Mouse (Mus musculus) heart, postnatal 0 days (tissue): Measurements from ENCODE around the gene Ikzf4. TPM values are rescaled to one million over a fixed set of nuclear protein-coding genes. Genes with fewer than 3 reads are reported as not detected.

Experiments
- ATAC-seq: fragments of 200-750 bp; cut with Nextera tagmentation; 2 replicates; pipeline ENCODE4 v1.8.0; 2017; ENCODE audit warnings: low read depth, moderate number of reproducible peaks, moderate library complexity; ENCODE audit not compliant: insufficient read depth
- DNase-seq: peaks from one replicate; pipeline ENCODE4 v3.0.0-alpha.2; 2016; ENCODE audit warnings: low spot score
- H3K27ac ChIP-seq: fragments of 300-500 bp; sonication (generic); 2 replicates; pipeline ENCODE4 v1.5.1; 2014; ENCODE audit warnings: low read depth, mild to moderate bottlenecking
- H3K27me3 ChIP-seq: fragments of 300-500 bp; sonication (generic); 2 replicates; pipeline ENCODE4 v1.6.1; 2014; ENCODE audit warnings: low read length, mixed read lengths; ENCODE audit not compliant: control insufficient read depth, insufficient read depth
- H3K36me3 ChIP-seq: fragments of 300-500 bp; sonication (generic); replicated peaks from 2 replicates; pipeline ENCODE4 v1.6.1; 2014; ENCODE audit warnings: low read length, mixed read lengths; ENCODE audit not compliant: control insufficient read depth, insufficient read depth
- H3K4me1 ChIP-seq: fragments of 300-500 bp; sonication (generic); 2 replicates; pipeline ENCODE4 v1.6.1; 2014; ENCODE audit warnings: antibody characterized with exemption; ENCODE audit not compliant: control insufficient read depth, insufficient read depth
- H3K4me2 ChIP-seq: fragments of 300-500 bp; sonication (generic); 2 replicates; pipeline ENCODE4 v1.6.1; 2014; ENCODE audit warnings: low read depth, mild to moderate bottlenecking, low read length, moderate library complexity
- H3K4me3 ChIP-seq: fragments of 300-500 bp; sonication (generic); 2 replicates; pipeline ENCODE4 v1.5.1; 2014; ENCODE audit warnings: low read depth, low read length
- H3K9ac ChIP-seq: fragments of 300-500 bp; sonication (generic); replicated peaks from 2 replicates; pipeline ENCODE4 v1.6.1; 2014; ENCODE audit warnings: low read depth, low read length, mixed read lengths
- H3K9me3 ChIP-seq: fragments of 300-500 bp; sonication (generic); replicated peaks from 2 replicates; pipeline ENCODE4 v1.6.1; 2016; ENCODE audit warnings: low read length; ENCODE audit not compliant: control insufficient read depth
- CTCF ChIP-seq: IDR thresholded peaks from 2 replicates; pipeline ENCODE4 v1.5.1; 2016; ENCODE audit warnings: antibody characterized with exemption, control low read depth, low read depth
- EP300 ChIP-seq: IDR thresholded peaks from 2 replicates; pipeline ENCODE4 v1.6.1; 2016; ENCODE audit warnings: antibody characterized with exemption, low read depth
- WGBS: fragments of 180-500 bp; shearing (Covaris S2); extraction: QIAGEN DNeasy Blood & Tissue Kit; methylation state at CpG from one replicate; pipeline ENCODE4 v1.1.7; 2014; 5-methylcytosine and 5-hydroxymethylcytosine counted together
- polyA plus RNA-seq: library from polyadenylated mRNA; unstranded; fragments of >200 nt; fragmentation: Nextera tagmentation; extraction: Ambion mirVana; gene quantifications from 2 replicates; pipeline ENCODE4 v1.2.1, GENCODE M21; 2015
- total RNA-seq: library from RNA; depleted of rRNA; stranded (reverse); fragments of >200 nt; gene quantifications from 2 replicates; pipeline ENCODE4 v1.2.3, GENCODE M21; 2014; ENCODE audit warnings: low replicate concordance; rRNA removed

Gene Ikzf4
- total RNA-seq (0.11 and 1.4 TPM in 2 replicates), polyA plus RNA-seq (0.52 and 0.59 TPM in 2 replicates)

GRCm38 (mm10) chr10:128645111-128646011, at the start of gene Ikzf4:
Ikzf4 (minus strand) TSS chr10:128645991.
- TF ChIP-seq EP300 (no peak), CTCF (no peak)
- Histone ChIP-seq H3K4me1 (peaks cover 18% of the 10 kb centered on the region), H3K4me3 (peak within 1 kb of the TSS; percentile 45), H3K27ac (peak within 1 kb of the TSS; percentile 35; the same call in 1 of the 2 replicates), H3K27me3 (no peaks in the 10 kb centered on the region; the same call in 1 of the 2 replicates), H3K9me3 (no peaks in the 10 kb centered on the region), H3K9ac (no peak within 1 kb of the TSS; the same call in 1 of the 2 replicates), H3K36me3 (no peaks in the 10 kb centered on the region), H3K4me2 (peak within 1 kb of the TSS; percentile 72)
- DNase-seq (no peak), ATAC-seq (peak; percentile 58)
- WGBS: 6% methylated on average over 35 of the region's 36 CpGs

GRCm38 (mm10) chr10:128695411-128695991, 49.7 kb upstream of the Ikzf4 start:
- H3K36me3 ChIP-seq: peaks cover 11% of the 10 kb centered on the region
- WGBS: under 1% methylated on average over 22 of the region's 22 CpGs
- peaks cover 19% of the 10 kb centered on the region for H3K4me1 ChIP-seq
- ATAC-seq: no peak
- TF ChIP-seq EP300 (no peak), CTCF (no peak)
- peak overlapping the region; percentile 86 for H3K9ac ChIP-seq
- peak overlapping the region; percentile 84 for H3K4me2 ChIP-seq
- no peak for DNase-seq
- peak overlapping the region; percentile 76 for H3K4me3 ChIP-seq
- H3K9me3 ChIP-seq: no peaks in the 10 kb centered on the region
- H3K27ac ChIP-seq: peak overlapping the region; percentile 95
- no peaks in the 10 kb centered on the region for H3K27me3 ChIP-seq

GRCm38 (mm10) chr10:128674469-128675008, 28.7 kb upstream of the Ikzf4 start:
- H3K4me2 ChIP-seq: peak overlapping the region; percentile 83
- peak; percentile 32 for DNase-seq
- no peaks in the 10 kb centered on the region for H3K27me3 ChIP-seq
- no peak for ATAC-seq
- peak overlapping the region; percentile 66 for H3K27ac ChIP-seq
- peaks cover 4% of the 10 kb centered on the region for H3K36me3 ChIP-seq
- peak overlapping the region; percentile 74 for H3K4me3 ChIP-seq
- H3K9me3 ChIP-seq: no peaks in the 10 kb centered on the region
- TF ChIP-seq CTCF (peak; percentile 56), EP300 (no peak)
- peak overlapping the region; percentile 47; the same call in 1 of the 2 replicates for H3K9ac ChIP-seq
- 3% methylated on average over 9 of the region's 9 CpGs for WGBS
- no peaks in the 10 kb centered on the region for H3K4me1 ChIP-seq

- ATAC-seq: peak; percentile 94
- Histone ChIP-seq H3K27me3 (no peaks in the 10 kb centered on the region), H3K27ac (peak within 1 kb of the TSS; percentile 66), H3K4me2 (peak within 1 kb of the TSS; percentile 83), H3K9ac (peak within 1 kb of the TSS; percentile 47; the same call in 1 of the 2 replicates), H3K4me1 (no peaks in the 10 kb centered on the region), H3K9me3 (no peaks in the 10 kb centered on the region), H3K36me3 (no peaks in the 10 kb centered on the region), H3K4me3 (peak within 1 kb of the TSS; percentile 74)
- under 1% methylated on average over 60 of the region's 60 CpGs for WGBS
- TF ChIP-seq EP300: no peak
- TF ChIP-seq CTCF: no peak
- peak; percentile 76 for DNase-seq
Measured at GRCm38 (mm10) chr10:128673763-128674468, 28.1 kb upstream of the Ikzf4 start, which contains the start of gene Suox. Suox (minus strand) TSS chr10:128674073.

- ATAC-seq (no peak), DNase-seq (no peak)
- H3K4me2 ChIP-seq: no peak overlapping the region
- WGBS: 88% methylated on average over 9 of the region's 9 CpGs
- TF ChIP-seq EP300 (no peak), CTCF (no peak)
- no peak overlapping the region for H3K27ac ChIP-seq
- no peak overlapping the region for H3K9ac ChIP-seq
- H3K27me3 ChIP-seq: no peaks in the 10 kb centered on the region
- no peaks in the 10 kb centered on the region for H3K9me3 ChIP-seq
- H3K36me3 ChIP-seq: no peaks in the 10 kb centered on the region
- H3K4me1 ChIP-seq: no peaks in the 10 kb centered on the region
- no peak overlapping the region for H3K4me3 ChIP-seq
Measured at GRCm38 (mm10) chr10:128671148-128671547, 25.4 kb upstream of the Ikzf4 start.
